Mouse (Mus musculus) lung, postnatal 14 days (tissue): ENCODE data around the gene Cc2d2b.

ENCODE experiments used
- DNase-seq: peaks from one replicate; pipeline ENCODE4 v3.0.0; 2021

Cc2d2b gene

DNA sequence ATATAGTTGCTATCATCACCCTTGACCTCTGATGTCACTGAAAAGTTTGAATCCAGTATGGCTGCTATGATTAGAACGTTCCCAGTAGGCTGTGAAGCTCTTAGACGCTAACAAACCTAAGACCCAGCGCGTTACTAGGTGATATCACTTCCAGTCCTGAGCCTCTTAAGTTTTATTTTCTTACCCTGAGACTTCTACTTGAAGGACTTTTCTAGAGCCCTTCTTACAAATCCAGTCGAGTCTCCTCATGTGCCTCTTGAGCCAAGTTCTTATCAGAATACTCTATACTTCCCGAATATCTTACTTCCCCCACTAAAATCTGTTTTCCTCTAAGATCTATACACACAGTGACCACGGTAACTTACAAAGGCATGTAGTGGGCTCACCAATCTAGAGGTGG lies 89.7 kb downstream of the Cc2d2b start:
- no peak for DNase-seq

DNA sequence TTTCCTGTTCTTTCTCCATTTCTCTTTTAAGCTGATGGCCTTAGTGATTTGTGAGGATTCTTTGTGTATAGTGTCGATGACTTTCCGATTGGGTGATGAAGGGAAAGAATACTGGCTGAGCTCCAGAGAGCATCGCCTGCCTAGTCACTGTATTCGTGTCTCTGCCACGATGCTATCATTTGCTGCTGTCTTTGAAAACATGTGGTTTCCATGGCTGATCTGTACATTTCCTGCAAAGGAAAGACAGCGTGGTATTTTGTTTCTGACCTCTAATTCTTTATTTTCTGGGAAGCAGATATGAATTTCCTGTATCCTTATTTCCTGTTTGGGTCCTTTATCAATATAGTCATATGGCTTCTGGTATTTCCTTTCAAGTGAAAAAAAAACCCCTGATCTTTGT lies 91.8 kb downstream of the Cc2d2b start:
- no peak for DNase-seq

DNA sequence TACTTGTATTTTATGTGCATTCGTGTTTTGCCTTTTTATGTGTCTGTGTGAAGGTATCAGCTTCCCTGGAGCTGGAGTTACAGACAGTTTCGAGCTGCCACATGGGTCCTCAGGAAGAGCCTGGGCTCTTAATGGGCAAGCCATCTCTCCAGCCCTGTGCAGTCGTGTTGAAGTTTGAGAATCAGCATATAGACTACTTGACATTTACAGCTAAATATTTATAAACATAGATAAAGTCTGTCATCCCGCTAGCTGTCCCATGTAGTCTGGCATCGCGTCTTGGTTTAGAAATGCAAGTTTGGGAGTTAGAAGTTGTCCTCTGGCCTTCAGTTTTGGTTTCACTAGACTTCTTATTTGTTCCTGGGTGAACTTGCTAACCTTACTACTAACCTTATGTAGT lies 92.5 kb downstream of the Cc2d2b start:
- no peak for DNase-seq

DNA sequence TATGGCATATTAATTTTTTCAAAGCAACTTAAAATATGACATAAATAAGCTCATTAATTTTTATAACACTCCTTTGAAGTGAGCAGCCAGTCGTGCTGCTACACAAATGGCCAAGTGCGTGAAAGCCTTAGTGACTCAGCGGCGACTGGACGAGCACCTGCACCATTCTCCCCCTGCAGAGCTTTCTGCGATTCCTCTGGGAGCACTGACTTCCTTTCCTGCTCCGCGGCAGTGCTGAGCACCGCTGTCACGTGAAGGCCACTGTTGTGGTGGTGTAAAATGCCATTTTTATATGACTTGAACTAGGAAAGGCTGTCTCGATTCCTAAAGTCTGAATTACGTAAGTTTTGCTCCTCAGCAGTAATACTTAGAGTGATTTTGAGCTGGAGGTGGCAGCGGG lies 93.0 kb downstream of the Cc2d2b start:
- no peak for DNase-seq

DNA sequence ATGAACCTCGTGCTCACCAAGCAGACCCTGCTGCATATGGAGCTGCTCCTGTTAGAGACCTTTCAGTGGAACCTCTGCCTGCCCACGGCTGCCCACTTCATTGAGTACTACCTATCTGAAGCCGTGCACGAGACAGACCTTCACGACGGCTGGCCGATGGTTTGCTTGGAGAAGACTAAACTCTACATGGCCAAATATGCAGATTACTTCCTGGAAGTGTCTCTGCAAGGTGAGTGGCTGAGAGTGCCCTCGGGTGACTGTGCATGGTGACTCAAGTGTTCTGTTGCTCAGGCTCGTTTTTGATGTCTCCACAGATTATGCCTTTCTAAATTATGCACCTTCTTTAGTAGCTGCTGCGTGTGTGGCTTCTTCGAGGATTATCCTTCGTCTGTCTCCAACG lies 96.2 kb downstream of the Cc2d2b start:
- DNase-seq: no peak

DNA sequence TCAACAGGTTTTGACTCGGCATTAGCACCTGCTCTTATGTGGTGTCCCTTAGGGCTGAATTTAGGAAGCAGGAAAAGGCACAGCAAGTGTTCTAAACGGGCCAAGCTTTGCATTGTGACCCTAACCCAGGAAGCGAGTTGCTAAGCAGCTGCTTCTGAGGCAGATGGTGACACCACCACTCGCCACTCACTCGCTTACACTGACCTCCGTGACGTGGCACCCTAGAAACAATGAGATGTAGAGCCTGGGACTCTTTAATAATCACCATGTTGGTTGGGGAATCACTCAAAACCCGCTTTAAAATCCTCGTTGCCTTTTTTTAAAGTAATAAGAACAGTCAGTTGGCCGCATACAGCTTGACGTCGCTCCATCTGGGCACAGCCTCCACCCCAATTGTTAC lies 100.8 kb downstream of the Cc2d2b start:
- DNase-seq: no peak

DNA sequence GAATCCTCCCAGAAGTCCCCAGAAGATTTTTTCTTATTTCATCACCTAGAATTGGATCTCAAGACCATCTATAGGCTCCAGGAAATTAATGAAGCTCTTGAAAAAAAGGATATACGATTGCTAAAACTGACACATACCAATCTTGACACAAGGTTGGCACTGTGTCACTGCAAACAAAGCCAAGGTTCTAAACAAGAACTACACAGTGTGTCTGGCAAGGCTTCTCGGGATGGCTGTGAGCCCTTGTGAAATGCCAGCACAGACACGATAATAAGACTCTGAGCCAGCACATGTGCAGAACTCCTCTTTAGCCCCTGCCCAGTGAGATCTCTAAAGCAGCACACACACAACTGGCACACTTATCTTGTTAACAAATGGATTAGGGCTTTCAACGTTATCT lies 111.0 kb downstream of the Cc2d2b start:
- DNase-seq: peak; percentile 47

DNA sequence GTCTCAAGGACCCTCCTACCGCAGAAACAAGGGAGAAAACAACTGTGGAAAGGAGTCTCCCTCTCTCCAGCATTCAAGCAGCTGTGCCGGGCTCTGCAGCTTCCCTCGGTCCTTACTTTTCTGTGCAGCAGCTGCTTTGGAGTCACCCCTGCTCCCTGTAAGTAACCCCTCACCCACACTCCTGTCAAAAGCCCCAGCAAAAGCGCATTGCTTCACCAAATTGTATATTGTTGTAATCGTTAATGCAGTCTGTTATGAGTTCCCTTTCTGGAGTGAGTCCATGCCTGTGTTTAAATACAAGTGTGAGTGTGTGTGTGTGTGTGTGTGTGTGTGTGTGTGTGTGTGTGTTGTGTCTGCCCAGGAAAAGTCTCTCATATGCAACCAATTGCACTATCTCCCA lies 119.7 kb downstream of the Cc2d2b start:
- no peak for DNase-seq

DNA sequence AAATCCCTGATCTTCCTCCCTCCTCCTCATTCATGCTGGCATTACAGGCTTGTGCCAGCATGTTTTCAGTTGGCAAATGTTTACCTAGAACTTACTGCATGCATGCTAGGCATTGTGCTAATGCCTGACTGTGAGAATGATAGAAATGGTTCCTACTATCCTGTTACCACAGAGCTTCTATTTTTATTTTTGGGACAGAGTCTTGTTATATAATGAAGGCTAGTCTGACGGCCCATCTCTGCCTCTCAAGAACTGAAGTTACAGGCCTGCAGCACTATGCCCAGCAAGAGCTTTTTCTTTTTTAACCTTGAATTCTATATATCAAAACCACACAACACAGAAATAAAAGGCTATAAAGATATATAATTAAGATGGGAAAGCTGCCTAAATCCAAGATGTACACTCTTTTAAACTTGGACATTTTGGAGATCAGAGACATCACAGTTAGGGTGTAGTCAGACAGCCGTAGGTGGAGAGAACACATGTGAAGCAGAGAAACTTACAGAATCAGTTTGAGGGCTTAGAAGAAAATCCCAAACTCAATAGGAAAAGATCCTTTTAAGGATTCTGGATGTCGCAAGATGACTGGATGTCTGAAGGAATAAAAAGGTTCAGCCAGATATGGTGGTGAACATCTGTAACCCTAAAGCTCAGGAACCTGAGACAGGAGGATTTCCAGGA lies 121.0 kb downstream of the Cc2d2b start:
- DNase-seq: no peak

DNA sequence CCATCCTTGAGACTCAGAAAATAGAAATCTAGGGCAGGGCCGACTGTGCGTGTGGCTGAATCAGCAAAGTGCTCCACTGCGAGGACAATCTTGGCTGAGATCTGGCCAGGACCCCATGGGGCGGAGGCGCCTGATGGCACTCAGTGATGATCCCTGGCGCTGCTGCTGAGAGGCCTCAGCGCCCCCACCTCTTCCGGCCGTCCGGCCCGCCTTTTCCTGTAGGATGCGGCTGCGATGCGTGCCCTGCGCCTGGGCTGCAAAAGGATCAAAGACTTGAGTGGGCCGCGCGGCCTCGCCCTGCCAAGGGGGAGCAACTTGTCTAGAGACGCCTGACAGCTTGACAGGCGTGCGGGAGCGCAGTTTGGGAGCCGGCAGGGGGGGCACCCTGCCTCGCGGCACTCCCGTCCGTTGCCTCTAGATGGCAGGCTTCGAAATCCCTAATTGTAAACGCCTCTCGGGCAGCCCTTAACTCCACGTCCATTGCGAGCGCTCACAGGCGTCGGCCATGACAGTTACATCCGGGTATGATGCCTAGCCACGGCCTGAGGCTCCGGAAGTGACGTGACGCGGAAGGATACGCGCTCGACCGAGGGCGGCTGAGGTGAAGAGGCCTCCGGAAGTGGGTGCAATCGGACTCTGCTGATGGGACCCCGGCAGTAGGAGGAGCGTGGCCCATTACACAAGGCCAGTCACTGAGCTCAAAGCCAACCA lies 124.6 kb downstream of the Cc2d2b start:
- peak; percentile 91 for DNase-seq
